Mouse (Mus musculus) neural tube, embryonic 15.5 days (tissue): ENCODE measurements around the gene Art3. TPM values are rescaled to one million over a fixed set of nuclear protein-coding genes. Genes with fewer than 3 reads are reported as not detected.

ENCODE experiments used
- ATAC-seq: fragments of 200-750 bp; cut with Nextera tagmentation; 2 replicates; pipeline ENCODE4 v1.8.0; 2017; ENCODE audit warnings: mild to moderate bottlenecking, moderate TSS enrichment, moderate library complexity; ENCODE audit not compliant: low FRiP score
- H3K27ac ChIP-seq: fragments of 300-500 bp; sonication (generic); replicated peaks from 2 replicates; pipeline ENCODE4 v1.5.1; 2015; ENCODE audit warnings: mild to moderate bottlenecking, inconsistent platforms
- H3K27me3 ChIP-seq: fragments of 300-500 bp; sonication (generic); replicated peaks from 2 replicates; pipeline ENCODE4 v1.6.1; 2015; ENCODE audit warnings: inconsistent platforms
- H3K36me3 ChIP-seq: fragments of 300-500 bp; sonication (generic); 2 replicates; pipeline ENCODE4 v1.6.1; 2015; ENCODE audit warnings: inconsistent platforms
- H3K4me1 ChIP-seq: fragments of 300-500 bp; sonication (generic); 2 replicates; pipeline ENCODE4 v1.6.1; 2015; ENCODE audit warnings: inconsistent platforms
- H3K4me2 ChIP-seq: fragments of 300-500 bp; sonication (generic); 2 replicates; pipeline ENCODE4 v1.6.1; 2015; ENCODE audit warnings: inconsistent platforms, mild to moderate bottlenecking, moderate library complexity
- H3K4me3 ChIP-seq: fragments of 300-500 bp; sonication (generic); replicated peaks from 2 replicates; pipeline ENCODE4 v1.5.1; 2015; ENCODE audit warnings: mild to moderate bottlenecking, inconsistent platforms
- H3K9ac ChIP-seq: fragments of 300-500 bp; sonication (generic); replicated peaks from 2 replicates; pipeline ENCODE4 v1.6.1; 2015; ENCODE audit warnings: mild to moderate bottlenecking, inconsistent platforms
- H3K9me3 ChIP-seq: fragments of 300-500 bp; sonication (generic); replicated peaks from 2 replicates; pipeline ENCODE4 v1.6.1; 2016; ENCODE audit warnings: inconsistent platforms
- WGBS: fragments of 180-500 bp; shearing (Covaris S2); methylation state at CpG from one replicate; pipeline ENCODE4 v1.1.7; 2015; ENCODE audit warnings: mixed read lengths; 5-methylcytosine and 5-hydroxymethylcytosine counted together
- polyA plus RNA-seq: library from polyadenylated mRNA; unstranded; fragments of >200 nt; fragmentation: Nextera tagmentation; extraction: Ambion mirVana; gene quantifications from 2 replicates; pipeline ENCODE4 v1.2.1, GENCODE M21; 2015

The Art3 gene
- polyA plus RNA-seq, 1 experiment from 2014 or later = 9.5 TPM

GRCm38 (mm10) chr5:92369151-92369994 is 37.7 kb downstream of the Art3 start:
- Histone ChIP-seq H3K27me3 (no peaks in the 10 kb centered on the region), H3K27ac (0 out of 2 replicates have a peak overlapping the region, but pooled peaks have one; percentile 41), H3K4me2 (peak overlapping the region; percentile 35), H3K9ac (no peak overlapping the region), H3K36me3 (no peaks in the 10 kb centered on the region), H3K4me3 (peak overlapping the region; percentile 5; the same call in 1 of the 2 replicates), H3K4me1 (peaks cover 17% of the 10 kb centered on the region), H3K9me3 (no peaks in the 10 kb centered on the region)
- 47% methylated on average over 13 of the region's 13 CpGs for WGBS
- ATAC-seq = peak; percentile 87

- peaks cover 17% of the 10 kb centered on the region for H3K4me1 ChIP-seq
- H3K4me2 ChIP-seq = no peak overlapping the region
- no peak overlapping the region for H3K9ac ChIP-seq
- H3K36me3 ChIP-seq = no peaks in the 10 kb centered on the region
- H3K27ac ChIP-seq = no peak overlapping the region
- no peaks in the 10 kb centered on the region for H3K27me3 ChIP-seq
- H3K4me3 ChIP-seq = no peak overlapping the region
- WGBS = 75% methylated on average over 6 of the region's 6 CpGs
- H3K9me3 ChIP-seq = no peaks in the 10 kb centered on the region
- ATAC-seq = no peak
Measured at GRCm38 (mm10) chr5:92370392-92370791, 38.8 kb downstream of the Art3 start.

GRCm38 (mm10) chr5:92370891-92371290 is 39.3 kb downstream of the Art3 start:
- Histone ChIP-seq H3K4me1 (peaks cover 17% of the 10 kb centered on the region), H3K36me3 (no peaks in the 10 kb centered on the region), H3K4me3 (no peak overlapping the region), H3K9ac (no peak overlapping the region), H3K27me3 (no peaks in the 10 kb centered on the region), H3K27ac (0 out of 2 replicates have a peak overlapping the region, but pooled peaks have one; percentile 20), H3K4me2 (no peak overlapping the region), H3K9me3 (no peaks in the 10 kb centered on the region)
- ATAC-seq = no peak
- 58% methylated on average over 6 of the region's 6 CpGs for WGBS

- Histone ChIP-seq H3K27me3 (no peaks in the 10 kb centered on the region), H3K9ac (no peak overlapping the region), H3K27ac (0 out of 2 replicates have a peak overlapping the region, but pooled peaks have one; percentile 20), H3K4me3 (no peak overlapping the region), H3K4me2 (no peak overlapping the region), H3K36me3 (no peaks in the 10 kb centered on the region), H3K4me1 (peaks cover 17% of the 10 kb centered on the region), H3K9me3 (no peaks in the 10 kb centered on the region)
- WGBS = 63% methylated on average over 14 of the region's 14 CpGs
- no peak for ATAC-seq
Measured at GRCm38 (mm10) chr5:92371361-92371976, 39.8 kb downstream of the Art3 start.

- ATAC-seq = no peak
- Histone ChIP-seq H3K27ac (no peak overlapping the region), H3K4me1 (peaks cover 17% of the 10 kb centered on the region), H3K4me3 (no peak overlapping the region), H3K27me3 (no peaks in the 10 kb centered on the region), H3K9me3 (no peaks in the 10 kb centered on the region), H3K9ac (no peak overlapping the region), H3K36me3 (no peaks in the 10 kb centered on the region), H3K4me2 (no peak overlapping the region)
- WGBS = 60% methylated on average over 2 of the region's 2 CpGs
Measured at GRCm38 (mm10) chr5:92372605-92373004, 41.0 kb downstream of the Art3 start.

GRCm38 (mm10) chr5:92374721-92375142 is 43.1 kb downstream of the Art3 start:
- Histone ChIP-seq H3K4me2 (no peak overlapping the region), H3K27me3 (no peaks in the 10 kb centered on the region), H3K9me3 (no peaks in the 10 kb centered on the region), H3K9ac (no peak overlapping the region), H3K36me3 (no peaks in the 10 kb centered on the region), H3K4me3 (no peak overlapping the region), H3K27ac (no peak overlapping the region), H3K4me1 (peaks cover 10% of the 10 kb centered on the region; the same call in 1 of the 2 replicates)
- ATAC-seq = no peak
- 54% methylated on average over 6 of the region's 6 CpGs for WGBS

GRCm38 (mm10) chr5:92375368-92375767 is 43.7 kb downstream of the Art3 start:
- no peak for ATAC-seq
- Histone ChIP-seq H3K27ac (no peak overlapping the region), H3K4me1 (peaks cover 10% of the 10 kb centered on the region; the same call in 1 of the 2 replicates), H3K9me3 (no peaks in the 10 kb centered on the region), H3K4me3 (no peak overlapping the region), H3K36me3 (no peaks in the 10 kb centered on the region), H3K27me3 (no peaks in the 10 kb centered on the region), H3K9ac (no peak overlapping the region), H3K4me2 (no peak overlapping the region)
- 80% methylated on average over 17 of the region's 17 CpGs for WGBS

GRCm38 (mm10) chr5:92376795-92377405 is 45.3 kb downstream of the Art3 start:
- no peak overlapping the region for H3K4me2 ChIP-seq
- no peaks in the 10 kb centered on the region for H3K27me3 ChIP-seq
- H3K36me3 ChIP-seq = no peaks in the 10 kb centered on the region
- H3K9ac ChIP-seq = no peak overlapping the region
- H3K4me3 ChIP-seq = no peak overlapping the region
- H3K9me3 ChIP-seq = no peaks in the 10 kb centered on the region
- H3K27ac ChIP-seq = no peak overlapping the region
- 58% methylated on average over 13 of the region's 13 CpGs for WGBS
- H3K4me1 ChIP-seq = no peaks in the 10 kb centered on the region
- no peak for ATAC-seq

GRCm38 (mm10) chr5:92381550-92382348 is 50.1 kb downstream of the Art3 start:
- no peaks in the 10 kb centered on the region for H3K36me3 ChIP-seq
- 36% methylated on average over 12 of the region's 12 CpGs for WGBS
- peak; percentile 90 for ATAC-seq
- no peak overlapping the region for H3K4me2 ChIP-seq
- H3K27ac ChIP-seq = no peak overlapping the region
- H3K4me1 ChIP-seq = no peaks in the 10 kb centered on the region
- H3K9ac ChIP-seq = no peak overlapping the region
- no peaks in the 10 kb centered on the region for H3K9me3 ChIP-seq
- no peak overlapping the region for H3K4me3 ChIP-seq
- no peaks in the 10 kb centered on the region for H3K27me3 ChIP-seq

- Histone ChIP-seq H3K36me3 (no peaks in the 10 kb centered on the region), H3K9ac (no peak overlapping the region), H3K9me3 (no peaks in the 10 kb centered on the region), H3K4me2 (no peak overlapping the region), H3K4me1 (no peaks in the 10 kb centered on the region), H3K27me3 (no peaks in the 10 kb centered on the region), H3K27ac (no peak overlapping the region), H3K4me3 (no peak overlapping the region)
- WGBS = 58% methylated on average over 9 of the region's 9 CpGs
- ATAC-seq = peak; percentile 14; the same call in 1 of the 2 replicates
Measured at GRCm38 (mm10) chr5:92382349-92382679, 50.7 kb downstream of the Art3 start.

GRCm38 (mm10) chr5:92383747-92384146 is 52.1 kb downstream of the Art3 start:
- H3K4me1 ChIP-seq = no peaks in the 10 kb centered on the region

More at GRCm38 (mm10) chr5:92383747-92384146, 52.1 kb downstream of the Art3 start:
- Histone ChIP-seq H3K9me3 (no peaks in the 10 kb centered on the region), H3K27ac (no peak overlapping the region), H3K36me3 (no peaks in the 10 kb centered on the region), H3K27me3 (no peaks in the 10 kb centered on the region), H3K4me2 (no peak overlapping the region), H3K9ac (no peak overlapping the region), H3K4me3 (no peak overlapping the region)
- 41% methylated on average over 7 of the region's 7 CpGs for WGBS
- ATAC-seq = no peak
